Mouse (Mus musculus) B cell, adult 2 months (primary cell): ENCODE results near the gene Pcmt1.

ENCODE experiments used
- DNase-seq, 2 experiments: peaks; one replicate each; pipeline ENCODE4 v3.0.0; 2022

Pcmt1 gene

GRCm38 (mm10) chr10:7582891-7583557 lies 97.9 kb downstream of the Pcmt1 start:
- no peak for DNase-seq

GRCm38 (mm10) chr10:7582157-7582890 lies 98.6 kb downstream of the Pcmt1 start:
- no peak for DNase-seq

DNA sequence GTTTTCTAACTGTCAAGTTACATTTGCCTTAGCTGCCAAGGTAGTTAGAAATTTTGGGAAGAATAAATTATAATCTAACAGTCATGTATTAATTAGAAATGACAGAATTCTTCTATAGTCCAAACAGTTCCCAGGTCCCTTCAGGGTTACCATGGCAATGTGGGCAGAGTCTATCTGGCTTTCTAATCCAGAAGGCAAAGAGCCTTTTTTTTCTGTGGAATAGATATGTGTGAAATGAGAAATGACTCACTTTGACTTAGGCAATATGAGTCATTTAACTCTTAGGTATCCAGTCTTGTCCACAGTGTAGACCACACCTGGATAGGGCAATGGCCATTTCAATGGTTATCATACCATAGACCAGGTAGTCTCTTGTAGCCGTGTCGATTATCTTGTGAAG lies 99.5 kb downstream of the Pcmt1 start:
- DNase-seq: no peak
